ENCODE assay signal across 8 mouse cellular contexts in genomic region chr5:136116784-136117112, GRCm38 (mm10). TPM values are rescaled to one million over a fixed set of nuclear protein-coding genes. Genes with fewer than 3 reads are reported as not detected.
DNase-seq lines count a peak whose midpoint lies in the region; ATAC-seq and TF ChIP-seq lines count a peak whose summit lies in the region.

No protein-coding gene starts in this region.

- no peaks in the 10 kb centered on the region for H3K27me3 ChIP-seq in embryonic facial prominence, embryonic 13.5 days
- no peaks in the 10 kb centered on the region for H3K27me3 ChIP-seq in intestine, postnatal 0 days (replicated peaks; ENCODE audit: control insufficient read depth, insufficient read depth, low read length)
- H3K27me3 ChIP-seq in neural tube, embryonic 13.5 days = no peaks in the 10 kb centered on the region

- peaks cover 21% of the 10 kb centered on the region for H3K4me1 ChIP-seq in embryonic facial prominence, embryonic 13.5 days
- peaks cover 9% of the 10 kb centered on the region; the same call in 1 of the 2 replicates for H3K4me1 ChIP-seq in intestine, postnatal 0 days (replicated peaks; ENCODE audit: control insufficient read depth, insufficient read depth, low read length)
- H3K4me1 ChIP-seq in neural tube, embryonic 13.5 days (replicated peaks) = peaks cover 27% of the 10 kb centered on the region

- peak overlapping the region; percentile 88 for H3K27ac ChIP-seq in left cerebral cortex, adult 2 months
- peak overlapping the region; percentile 64; the same call in 1 of the 2 replicates for H3K27ac ChIP-seq in embryonic facial prominence, embryonic 13.5 days
- H3K27ac ChIP-seq in intestine, postnatal 0 days (ENCODE audit: low read depth, low read length) = peak overlapping the region; percentile 55
- peak overlapping the region; percentile 78 for H3K27ac ChIP-seq in neural tube, embryonic 13.5 days (replicated peaks)

- peak overlapping the region; percentile 93 for H3K9ac ChIP-seq in embryonic facial prominence, embryonic 13.5 days
- peak overlapping the region; percentile 83 for H3K9ac ChIP-seq in intestine, postnatal 0 days (ENCODE audit: low read depth, low read length)
- H3K9ac ChIP-seq in neural tube, embryonic 13.5 days = peak overlapping the region; percentile 87

- H3K9me3 ChIP-seq in embryonic facial prominence, embryonic 13.5 days = no peaks in the 10 kb centered on the region
- H3K9me3 ChIP-seq in intestine, postnatal 0 days (ENCODE audit: control insufficient read depth) = no peaks in the 10 kb centered on the region
- H3K9me3 ChIP-seq in neural tube, embryonic 13.5 days = no peaks in the 10 kb centered on the region

- ATAC-seq in embryonic facial prominence, embryonic 13.5 days (ENCODE audit: insufficient number of reproducible peaks, insufficient read depth, low FRiP score, low TSS enrichment, low read depth) = no peak
- ATAC-seq in intestine, postnatal 0 days = peak; percentile 47
- ATAC-seq in neural tube, embryonic 13.5 days (ENCODE audit: low read depth) = peak; percentile 65

- DNase-seq in left cerebral cortex, adult 2 months (ENCODE audit: extremely low spot score in 1 of 2, low spot score in 2 of 2) = no peak
- DNase-seq in left cerebral cortex, postnatal 4 days = no peak
- DNase-seq in spleen, adult 12 weeks (ENCODE audit: low spot score) = no peak
- no peak for DNase-seq in layer of hippocampus, postnatal 10 days (ENCODE audit: low spot score in 2 of 2)
- DNase-seq in gastrocnemius, postnatal 14 days = no peak

- under 1% methylated on average over 22 of the region's 22 CpGs for WGBS in embryonic facial prominence, embryonic 13.5 days
- WGBS in intestine, postnatal 0 days = under 1% methylated on average over 22 of the region's 22 CpGs
- 0% methylated on average over 22 of the region's 22 CpGs for WGBS in neural tube, embryonic 13.5 days

- no peak for TF ChIP-seq CTCF in left cerebral cortex, adult 2 months (IDR thresholded peaks at IDR 0.05)
- TF ChIP-seq CTCF in intestine, postnatal 0 days (IDR thresholded peaks at IDR 0.05; ENCODE audit: low read depth) = no peak

- H3K4me3 ChIP-seq in left cerebral cortex, adult 2 months = peak overlapping the region; percentile 96
- peak overlapping the region; percentile 96 for H3K4me3 ChIP-seq in embryonic facial prominence, embryonic 13.5 days
- peak overlapping the region; percentile 91 for H3K4me3 ChIP-seq in intestine, postnatal 0 days (ENCODE audit: low read depth, low read length)
- peak overlapping the region; percentile 97 for H3K4me3 ChIP-seq in neural tube, embryonic 13.5 days

- intact Hi-C loops in left cerebral cortex, adult 2 months (cut with DNase I) = loop anchor here (1.0 kb wide), 1 partner anchor 20 kb away; the partner anchor contains the start of genes Alkbh4 and Lrwd1
- intact Hi-C loops in left cerebral cortex, postnatal 4 days (cut with DNase I) = no loop called here
- intact Hi-C loops in gastrocnemius, postnatal 14 days (cut with DNase I; ENCODE audit: low total_unique reads) = no loop called here

- peaks cover 27% of the 10 kb centered on the region for H3K36me3 ChIP-seq in embryonic facial prominence, embryonic 13.5 days
- H3K36me3 ChIP-seq in intestine, postnatal 0 days (ENCODE audit: control insufficient read depth, insufficient read depth) = peaks cover 15% of the 10 kb centered on the region
- H3K36me3 ChIP-seq in neural tube, embryonic 13.5 days = peaks cover 23% of the 10 kb centered on the region

- peak overlapping the region; percentile 90 for H3K4me2 ChIP-seq in embryonic facial prominence, embryonic 13.5 days
- H3K4me2 ChIP-seq in intestine, postnatal 0 days (replicated peaks; ENCODE audit: low read depth) = peak overlapping the region; percentile 86
- peak overlapping the region; percentile 78 for H3K4me2 ChIP-seq in neural tube, embryonic 13.5 days

RNA-seq across cellular contexts. Expression of gene Polr2j, which starts 0.3 kb away (rescaled TPM):
- 10 to 100 TPM; 70.8 to 72.8 TPM for total RNA-seq in left cerebral cortex, adult 2 months (2021)
- total RNA-seq in left cerebral cortex, postnatal 4 days (2021) = 10 to 100 TPM; 88.0 to 92.4 TPM
- 218 and 243 TPM in 2 replicates for polyA plus RNA-seq in embryonic facial prominence, embryonic 13.5 days (2015; fragmentation: Nextera tagmentation; extraction: Ambion mirVana)
- 152 and 169 TPM in 2 replicates for polyA plus RNA-seq in intestine, postnatal 0 days (2015; fragmentation: Nextera tagmentation; extraction: Ambion mirVana)
- 210 and 232 TPM in 2 replicates for polyA plus RNA-seq in neural tube, embryonic 13.5 days (2015; fragmentation: Nextera tagmentation; extraction: Ambion mirVana)
- total RNA-seq in layer of hippocampus, postnatal 10 days (2021) = 10 to 100 TPM; 63.5 to 92.7 TPM
- 10 to 100 TPM; 52.9 to 66.0 TPM for total RNA-seq in gastrocnemius, postnatal 14 days (2021)

RNA-seq across cellular contexts. Expression of gene Lrwd1, which starts 19.1 kb away (rescaled TPM):
- 10 to 100 TPM; 14.8 to 15.2 TPM for total RNA-seq in left cerebral cortex, adult 2 months (2021)
- total RNA-seq in left cerebral cortex, postnatal 4 days (2021) = 10 to 100 TPM; 22.1 to 22.5 TPM
- polyA plus RNA-seq in embryonic facial prominence, embryonic 13.5 days (2015; fragmentation: Nextera tagmentation; extraction: Ambion mirVana) = 41.7 and 42.1 TPM in 2 replicates
- 7.5 and 7.8 TPM in 2 replicates for polyA plus RNA-seq in intestine, postnatal 0 days (2015; fragmentation: Nextera tagmentation; extraction: Ambion mirVana)
- 25.0 and 25.6 TPM in 2 replicates for polyA plus RNA-seq in neural tube, embryonic 13.5 days (2015; fragmentation: Nextera tagmentation; extraction: Ambion mirVana)
- 10 to 100 TPM; 15.9 to 16.5 TPM for total RNA-seq in layer of hippocampus, postnatal 10 days (2021)
- total RNA-seq in gastrocnemius, postnatal 14 days (2021) = 1 to 10 TPM; 4.0 to 4.3 TPM

RNA-seq across cellular contexts. Expression of gene Alkbh4, which starts 19.2 kb away (rescaled TPM):
- 1 to 10 TPM; 8.5 to 9.6 TPM for total RNA-seq in left cerebral cortex, adult 2 months (2021)
- 10 to 100 TPM; 10.7 to 12.8 TPM for total RNA-seq in left cerebral cortex, postnatal 4 days (2021)
- polyA plus RNA-seq in embryonic facial prominence, embryonic 13.5 days (2015; fragmentation: Nextera tagmentation; extraction: Ambion mirVana) = 26.1 and 27.1 TPM in 2 replicates
- polyA plus RNA-seq in intestine, postnatal 0 days (2015; fragmentation: Nextera tagmentation; extraction: Ambion mirVana) = 11.0 and 12.6 TPM in 2 replicates
- polyA plus RNA-seq in neural tube, embryonic 13.5 days (2015; fragmentation: Nextera tagmentation; extraction: Ambion mirVana) = 21.1 and 22.4 TPM in 2 replicates
- 10 to 100 TPM; 10.0 to 10.7 TPM for total RNA-seq in layer of hippocampus, postnatal 10 days (2021)
- 1 to 10 TPM; 4.4 to 5.1 TPM for total RNA-seq in gastrocnemius, postnatal 14 days (2021)

RNA-seq across cellular contexts. Expression of gene Rasa4, which starts 33.0 kb away (rescaled TPM):
- 1 to 10 TPM; 5.4 to 5.8 TPM for total RNA-seq in left cerebral cortex, adult 2 months (2021)
- total RNA-seq in left cerebral cortex, postnatal 4 days (2021) = 10 to 100 TPM in 1 of 2 experiments, 1 to 10 TPM in 1; 10.0 to 13.1 TPM
- polyA plus RNA-seq in embryonic facial prominence, embryonic 13.5 days (2015; fragmentation: Nextera tagmentation; extraction: Ambion mirVana) = 10.8 and 12.7 TPM in 2 replicates
- polyA plus RNA-seq in intestine, postnatal 0 days (2015; fragmentation: Nextera tagmentation; extraction: Ambion mirVana) = 8.1 and 8.7 TPM in 2 replicates
- 19.7 and 19.9 TPM in 2 replicates for polyA plus RNA-seq in neural tube, embryonic 13.5 days (2015; fragmentation: Nextera tagmentation; extraction: Ambion mirVana)
- 1 to 10 TPM; 4.3 to 8.5 TPM for total RNA-seq in layer of hippocampus, postnatal 10 days (2021)
- total RNA-seq in gastrocnemius, postnatal 14 days (2021) = 10 to 100 TPM; 14.6 to 15.3 TPM

RNA-seq across cellular contexts. Expression of gene Orai2, which starts 53.8 kb away (rescaled TPM):
- 10 to 100 TPM; 46.7 to 48.8 TPM for total RNA-seq in left cerebral cortex, adult 2 months (2021)
- 10 to 100 TPM; 56.5 to 58.2 TPM for total RNA-seq in left cerebral cortex, postnatal 4 days (2021)
- polyA plus RNA-seq in embryonic facial prominence, embryonic 13.5 days (2015; fragmentation: Nextera tagmentation; extraction: Ambion mirVana) = 13.3 and 17.7 TPM in 2 replicates
- 4.3 and 5.1 TPM in 2 replicates for polyA plus RNA-seq in intestine, postnatal 0 days (2015; fragmentation: Nextera tagmentation; extraction: Ambion mirVana)
- 29.1 and 33.7 TPM in 2 replicates for polyA plus RNA-seq in neural tube, embryonic 13.5 days (2015; fragmentation: Nextera tagmentation; extraction: Ambion mirVana)
- 10 to 100 TPM; 80.6 to 98.3 TPM for total RNA-seq in layer of hippocampus, postnatal 10 days (2021)
- total RNA-seq in gastrocnemius, postnatal 14 days (2021) = 1 to 10 TPM; 2.7 to 3.2 TPM
